Mouse (Mus musculus) bone marrow macrophage, adult 2 months (primary cell): ENCODE measurements around the gene Pmepa1.

ENCODE experiments used
- CTCF ChIP-seq: IDR thresholded peaks from 2 replicates; pipeline ENCODE4 v1.5.1; 2012; ENCODE audit warnings: low read depth, mild to moderate bottlenecking, low read length, moderate library complexity
- POLR2A ChIP-seq: IDR thresholded peaks from 2 replicates; pipeline ENCODE4 v1.6.1; 2012; ENCODE audit warnings: mild to moderate bottlenecking, low read depth, low read length, borderline replicate concordance

GRCm38 (mm10) chr2:173186047-173186943 lies 90.0 kb downstream of the Pmepa1 start:
- TF ChIP-seq POLR2A (no peak), CTCF (peak; percentile 85)
